Mouse (Mus musculus) adrenal gland (tissue): ENCODE measurements at regions not wholly inside any gene's neighbourhood (a gene's known extent, or its start where the extent isn't known, plus 50 kb on each side); places are given as distances from the start of the nearest gene placed in this dataset.

Experiments used
- intact Hi-C: fragments of 180-260 bp; cut with DNase I; formaldehyde crosslinking; loops from one replicate; pipeline ENCODE4 v1.15.1; 2025

DNA sequence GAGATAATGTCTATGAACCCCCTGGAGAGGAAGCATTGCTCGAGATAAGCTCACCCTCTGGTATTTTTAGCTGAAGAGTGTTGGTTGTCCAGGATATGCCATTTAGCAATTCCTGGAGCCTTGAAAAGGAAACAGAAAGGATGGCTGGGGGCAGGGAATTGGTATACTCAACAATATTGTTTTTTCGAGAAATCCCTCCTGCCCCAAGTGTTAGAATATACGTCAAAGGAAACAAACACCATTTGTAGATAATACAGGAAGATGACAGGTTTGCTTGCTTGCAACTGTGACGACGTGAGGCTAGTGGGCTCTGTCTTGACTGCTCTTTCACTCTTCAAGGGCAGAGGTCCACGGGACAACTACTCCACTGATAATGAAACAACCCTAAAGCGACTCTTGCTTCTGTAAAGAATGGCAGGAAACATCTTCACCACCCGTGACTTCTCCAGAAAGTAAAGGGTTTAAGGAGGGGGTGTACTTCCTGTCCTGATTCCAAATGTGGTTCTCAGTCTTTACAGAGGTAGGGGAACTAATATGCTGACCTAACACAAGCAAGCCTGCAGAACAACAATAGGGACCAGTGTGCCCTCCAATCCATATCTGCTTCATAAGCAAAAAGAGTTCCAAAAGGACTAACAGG lies 270.3 kb downstream of the Ets1 start:
- intact Hi-C loops = no loop called here

GRCm38 (mm10) chr9:32910641-32911040 lies 274.6 kb downstream of the Ets1 start:
- intact Hi-C loops = no loop called here

GRCm38 (mm10) chr9:32915633-32916032 lies 279.6 kb downstream of the Ets1 start:
- intact Hi-C loops = no loop called here

DNA sequence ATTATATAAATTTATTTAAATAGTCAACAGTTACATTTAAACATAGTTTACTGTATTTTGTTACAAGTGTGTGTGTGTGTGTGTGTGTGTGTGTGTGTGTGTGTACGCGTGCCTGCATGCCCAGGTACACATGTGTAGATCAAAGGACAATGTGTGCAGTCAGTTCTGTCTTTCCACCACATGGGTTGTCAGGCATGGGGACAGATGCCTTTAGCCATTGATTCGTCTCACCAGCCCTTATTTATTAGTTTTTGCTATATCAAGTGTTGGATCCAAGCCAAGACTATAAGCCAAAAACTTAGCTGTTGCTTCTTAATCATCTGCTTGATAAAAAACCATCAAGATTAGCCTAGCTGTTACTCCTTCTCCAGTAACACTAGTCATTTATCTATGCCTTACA lies 280.7 kb downstream of the Ets1 start:
- intact Hi-C loops = no loop called here

- intact Hi-C loops = no loop called here
Observed at GRCm38 (mm10) chr9:32923925-32924324, 287.9 kb downstream of the Ets1 start.

DNA sequence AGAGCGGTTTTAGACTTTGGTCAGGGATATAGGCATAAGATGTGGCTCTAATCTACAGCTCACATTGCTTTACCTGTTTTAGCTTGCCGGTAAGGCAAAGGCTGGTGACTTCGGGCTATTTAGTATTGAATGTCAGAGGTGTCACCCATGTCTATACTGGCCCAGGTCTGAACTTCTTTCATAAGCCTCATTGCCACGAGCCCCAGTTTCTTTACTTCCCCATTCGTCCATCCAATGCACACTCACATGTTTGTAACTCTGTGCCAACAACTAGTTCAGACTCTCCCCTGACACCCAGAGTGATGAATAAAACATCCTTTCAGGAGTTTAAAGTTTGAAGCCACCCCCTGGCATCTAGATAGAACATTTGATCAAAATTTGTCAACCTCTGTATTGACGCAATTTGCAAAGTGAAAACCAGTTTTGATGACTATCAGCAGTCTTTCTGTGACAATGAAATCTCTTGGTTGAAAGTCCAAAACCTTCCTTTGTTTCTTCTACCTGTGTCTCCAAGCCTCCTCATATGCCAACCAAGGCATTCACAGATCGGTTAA lies 288.4 kb downstream of the Ets1 start:
- intact Hi-C loops = no loop called here

DNA sequence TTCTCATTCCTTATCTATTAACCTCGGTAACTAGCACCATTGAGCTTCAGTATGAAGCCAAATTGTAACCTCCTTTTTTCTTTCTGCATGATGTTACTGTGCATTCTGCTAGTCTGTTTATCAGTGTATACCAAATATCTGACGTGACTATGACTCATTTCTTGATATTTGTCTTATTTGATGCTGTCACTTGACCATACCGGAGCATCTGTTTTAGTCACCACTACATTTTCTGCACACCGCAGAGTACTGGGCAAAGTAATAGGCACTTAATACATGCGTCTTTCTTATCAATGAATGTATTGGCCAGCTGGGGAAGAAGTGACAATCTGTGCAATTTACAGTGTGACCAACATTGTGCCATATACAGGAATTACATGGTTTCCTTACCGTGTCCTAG lies 289.0 kb downstream of the Ets1 start:
- intact Hi-C loops = no loop called here

DNA sequence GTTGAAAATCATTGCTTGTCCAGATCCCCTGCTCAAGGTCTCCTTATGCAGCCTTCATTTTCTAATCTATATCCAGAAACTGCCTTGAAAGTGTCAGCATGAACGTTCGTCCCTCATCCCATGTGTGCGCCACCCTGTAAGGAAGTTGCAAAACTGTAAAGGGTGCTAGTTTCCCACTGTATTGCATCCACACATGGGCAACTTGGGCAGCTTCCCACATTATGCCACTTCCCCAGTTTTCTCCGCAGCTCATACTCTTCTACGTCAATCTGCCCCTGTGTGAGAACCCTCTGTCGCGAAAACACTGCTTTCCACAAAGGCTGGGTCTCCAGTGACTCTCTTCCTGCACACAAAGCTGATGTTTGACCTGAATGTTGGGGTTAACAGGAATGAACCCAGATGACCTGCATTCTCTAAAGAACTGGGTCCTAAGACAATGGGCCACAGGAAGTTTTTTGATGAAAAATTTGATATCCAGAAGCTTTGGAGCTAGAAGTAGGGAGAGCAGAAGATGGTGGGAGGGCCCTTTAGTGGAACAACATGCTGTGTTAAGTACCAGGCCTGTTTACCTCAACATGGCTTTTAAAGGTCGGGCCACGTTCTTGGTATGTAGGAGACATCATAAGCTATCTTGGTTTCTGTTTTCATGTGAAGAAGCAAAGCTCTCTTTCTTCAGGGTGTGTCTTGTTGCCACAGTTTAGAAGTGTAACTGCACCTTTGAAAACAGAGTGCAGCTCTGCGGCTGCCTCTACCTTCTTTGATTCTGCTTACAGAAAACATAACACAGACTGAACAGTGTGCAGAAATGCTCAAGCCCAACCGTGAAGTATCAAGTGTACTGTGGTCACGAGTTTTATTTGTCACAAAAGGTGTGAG lies 289.9 kb downstream of the Ets1 start:
- intact Hi-C loops = no loop called here

DNA sequence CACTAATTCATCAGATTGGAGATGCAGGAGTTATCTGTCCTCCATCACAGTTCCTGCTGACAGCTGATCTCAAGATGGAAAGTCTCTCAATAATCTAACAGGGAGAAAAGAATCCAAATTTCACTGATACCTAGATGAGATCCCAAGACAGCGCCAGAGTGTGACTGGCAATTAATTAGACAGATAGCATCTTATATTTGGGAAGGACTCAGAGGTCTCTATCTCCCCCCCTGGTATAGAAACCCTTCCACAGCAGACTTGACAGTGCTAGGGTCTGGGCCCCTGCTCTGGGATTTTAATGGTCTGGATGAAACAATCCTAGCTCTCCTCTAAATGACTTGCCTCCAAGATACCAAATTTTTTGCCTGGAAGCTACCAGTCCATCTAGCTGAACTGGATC lies 291.6 kb downstream of the Ets1 start:
- intact Hi-C loops = no loop called here

DNA sequence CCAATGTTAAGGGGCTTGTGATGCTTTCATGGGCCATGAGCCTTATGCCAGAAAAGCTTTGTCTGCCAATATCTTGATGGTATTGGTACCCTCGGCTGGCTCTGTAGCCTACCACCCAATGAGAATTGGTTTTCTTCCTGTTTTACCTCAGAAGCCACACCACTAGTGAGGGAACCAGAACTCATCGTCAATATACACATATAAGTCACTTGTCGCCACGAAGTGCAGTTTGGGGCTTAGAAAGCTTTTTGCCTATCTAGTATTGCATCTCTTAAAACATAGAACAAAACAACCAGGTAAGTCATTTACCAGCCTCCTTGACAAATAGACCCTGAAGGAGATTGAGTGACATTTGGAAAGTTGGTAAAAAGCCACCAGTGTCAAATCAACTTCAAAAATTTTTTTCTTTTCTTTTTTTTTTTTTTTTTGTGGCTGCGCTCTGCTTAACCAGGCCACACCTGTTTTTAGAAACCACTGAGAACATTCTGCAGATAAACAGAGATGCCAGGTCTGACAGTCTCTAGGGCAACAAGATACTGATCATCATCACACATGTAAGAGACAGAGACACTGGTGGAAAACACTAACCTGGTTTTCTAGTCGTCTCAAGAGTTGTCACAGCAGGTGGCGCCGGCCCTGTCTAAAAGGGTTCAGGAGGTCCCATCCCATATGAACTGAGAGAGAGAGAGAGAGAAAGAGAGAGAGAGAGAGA lies 292.4 kb downstream of the Ets1 start:
- intact Hi-C loops = no loop called here

- intact Hi-C loops = no loop called here
Observed at GRCm38 (mm10) chr9:32929331-32929730, 293.3 kb downstream of the Ets1 start.

GRCm38 (mm10) chr9:32929826-32930225 lies 293.8 kb downstream of the Ets1 start:
- intact Hi-C loops = no loop called here

GRCm38 (mm10) chr9:32931266-32932005 lies 295.4 kb downstream of the Ets1 start:
- intact Hi-C loops = no loop called here

- intact Hi-C loops = no loop called here
Observed at GRCm38 (mm10) chr9:32933237-32934071, 297.4 kb downstream of the Ets1 start.

DNA sequence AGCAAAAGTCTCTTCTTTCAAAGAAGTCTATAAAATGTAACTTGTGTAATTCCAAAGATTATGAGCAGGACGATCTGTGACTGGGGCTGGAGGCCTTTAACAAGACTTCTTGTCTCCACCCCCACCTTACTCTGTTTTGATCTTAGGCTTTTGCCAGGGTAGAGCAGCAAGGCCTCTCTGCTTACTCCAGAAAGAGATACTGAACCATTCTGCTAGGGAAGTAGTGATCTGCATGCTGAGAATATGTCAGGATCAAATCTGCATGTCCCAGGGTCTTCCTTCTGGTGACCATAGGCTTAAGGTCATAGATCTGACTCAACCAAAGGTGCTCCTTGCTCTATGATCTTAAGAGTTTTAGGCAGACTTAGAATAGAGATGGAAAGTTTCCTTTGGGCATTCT lies 298.4 kb downstream of the Ets1 start:
- intact Hi-C loops = no loop called here

GRCm38 (mm10) chr9:32936462-32936861 lies 300.4 kb downstream of the Ets1 start:
- intact Hi-C loops = loop anchor here (5.0 kb wide), 1 partner anchor 529 kb away; no protein-coding TSS in a partner anchor

DNA sequence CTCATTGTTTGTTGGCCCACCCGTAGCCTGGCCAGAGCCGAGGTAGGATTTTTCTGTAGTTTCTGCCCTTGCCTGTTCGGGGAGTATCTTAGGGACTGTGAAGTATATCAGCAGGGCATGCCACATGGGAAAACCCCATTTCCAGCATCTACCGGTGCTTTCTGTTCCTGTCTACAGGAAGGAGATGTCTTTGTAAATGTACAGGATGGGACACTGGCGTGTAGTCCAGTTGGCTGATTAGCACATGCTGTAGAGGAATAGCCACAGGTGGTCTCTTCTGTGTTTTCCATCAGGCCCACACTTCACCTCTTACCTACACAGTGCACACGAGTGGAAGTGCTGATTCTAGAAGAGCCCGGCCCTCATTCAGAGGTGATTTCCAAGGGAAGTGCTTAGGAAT lies 301.4 kb downstream of the Ets1 start:
- intact Hi-C loops = loop anchor here (5.0 kb wide), 1 partner anchor 530 kb away; no protein-coding TSS in a partner anchor

- intact Hi-C loops = loop anchor here (5.0 kb wide), 1 partner anchor 532 kb away; no protein-coding TSS in a partner anchor
Observed at GRCm38 (mm10) chr9:32938857-32939256, 302.8 kb downstream of the Ets1 start.

DNA sequence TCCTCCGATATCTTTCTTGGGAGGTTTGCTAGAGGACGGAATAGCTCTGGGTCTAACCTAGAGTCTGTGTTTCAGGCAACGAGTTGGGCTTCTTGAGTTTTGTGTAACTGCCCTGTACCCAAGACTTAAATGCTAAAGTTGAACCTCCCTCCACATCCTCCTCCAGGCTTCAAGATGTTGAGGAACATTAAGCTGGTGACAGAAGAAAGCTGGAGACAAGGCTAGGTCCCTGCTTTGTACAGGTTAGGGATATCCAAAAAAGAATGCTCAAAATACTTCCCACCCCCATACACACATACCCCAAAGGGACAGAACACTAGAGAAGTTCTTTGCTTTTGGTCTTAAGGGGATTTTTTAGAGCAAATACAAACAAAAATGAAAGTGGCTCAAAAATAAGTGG lies 303.6 kb downstream of the Ets1 start:
- intact Hi-C loops = loop anchor here (1.0 to 10.0 kb wide), 4 partner anchors 158 to 532 kb away; no protein-coding TSS in a partner anchor
